19 mouse cellular contexts compared by ENCODE assay signal in genomic region chr4:59175003-59175402, GRCm38 (mm10). TPM values are rescaled to one million over a fixed set of nuclear protein-coding genes. Genes with fewer than 3 reads are reported as not detected.
DNase-seq lines count a peak whose midpoint lies in the region; ATAC-seq and TF ChIP-seq lines count a peak whose summit lies in the region.
"Had no signal": no experiment of that assay in that cellular context is flagged by ENCODE, and none has a peak within 500 bp of the region (broad histone marks: within the 10 kb centered on the region; RNA-seq: fewer than 3 reads in every experiment).

No protein-coding gene starts in this region.

- no peaks in the 10 kb centered on the region for H3K27me3 ChIP-seq in heart, postnatal 0 days (ENCODE audit: control insufficient read depth, insufficient read depth, low read length)
- no peaks in the 10 kb centered on the region for H3K27me3 ChIP-seq in neural tube, embryonic 15.5 days (replicated peaks)
- H3K27me3 ChIP-seq: embryonic facial prominence, embryonic 12.5 days; intestine, embryonic 15.5 days; neural tube, embryonic 12.5 days had no signal

- peak overlapping the region; percentile 60 for H3K27ac ChIP-seq in heart, postnatal 0 days (ENCODE audit: low read depth)
- H3K27ac ChIP-seq in neural tube, embryonic 15.5 days (replicated peaks), result no peak overlapping the region
- H3K27ac ChIP-seq: embryonic facial prominence, embryonic 12.5 days; intestine, embryonic 15.5 days; layer of hippocampus, adult 2 months; neural tube, embryonic 12.5 days had no signal

- H3K9ac ChIP-seq in heart, postnatal 0 days (replicated peaks; ENCODE audit: low read depth, low read length), result no peak overlapping the region
- no peak overlapping the region for H3K9ac ChIP-seq in neural tube, embryonic 15.5 days (replicated peaks)
- H3K9ac ChIP-seq: embryonic facial prominence, embryonic 12.5 days; intestine, embryonic 15.5 days; lung, embryonic 14.5 days; neural tube, embryonic 12.5 days had no signal

- H3K4me2 ChIP-seq in heart, postnatal 0 days (ENCODE audit: low read depth, low read length), result no peak overlapping the region
- no peak overlapping the region for H3K4me2 ChIP-seq in neural tube, embryonic 15.5 days
- H3K4me2 ChIP-seq: embryonic facial prominence, embryonic 12.5 days; intestine, embryonic 15.5 days; lung, embryonic 14.5 days; neural tube, embryonic 12.5 days had no signal

- peaks cover 19% of the 10 kb centered on the region for H3K4me1 ChIP-seq in heart, postnatal 0 days (ENCODE audit: control insufficient read depth, insufficient read depth)
- no peaks in the 10 kb centered on the region for H3K4me1 ChIP-seq in neural tube, embryonic 15.5 days
- H3K4me1 ChIP-seq: embryonic facial prominence, embryonic 12.5 days; intestine, embryonic 15.5 days; neural tube, embryonic 12.5 days had no signal

- no peak for TF ChIP-seq EP300 in heart, postnatal 0 days (IDR thresholded peaks at IDR 0.05; ENCODE audit: low read depth)

- ATAC-seq in heart, postnatal 0 days (ENCODE audit: insufficient read depth, low read depth), result peak; percentile 93
- no peak for ATAC-seq in neural tube, embryonic 15.5 days (ENCODE audit: low FRiP score)
- ATAC-seq: intestine, embryonic 15.5 days had no signal

- no peak for TF ChIP-seq CTCF in heart, postnatal 0 days (IDR thresholded peaks at IDR 0.05; ENCODE audit: low read depth)

- H3K36me3 ChIP-seq in heart, postnatal 0 days (replicated peaks; ENCODE audit: control insufficient read depth, insufficient read depth, low read length), result no peaks in the 10 kb centered on the region
- no peaks in the 10 kb centered on the region for H3K36me3 ChIP-seq in neural tube, embryonic 15.5 days
- H3K36me3 ChIP-seq: embryonic facial prominence, embryonic 12.5 days; G1E; intestine, embryonic 15.5 days; neural tube, embryonic 12.5 days had no signal

- DNase-seq in adrenal gland, adult 8-10 months, result peak; percentile 37
- DNase-seq in adrenal gland, adult 18-20 months (ENCODE audit: low spot score in 2 of 2), result no peak
- peak; percentile 44 for DNase-seq in ovary, postnatal 36 days (ENCODE audit: low spot score)
- DNase-seq in ovary, postnatal 10 days (ENCODE audit: low spot score), result no peak
- DNase-seq in heart, postnatal 0 days (ENCODE audit: low spot score), result peak; percentile 81
- peak; percentile 75 for DNase-seq in testis, postnatal 14 days (ENCODE audit: low spot score)
- DNase-seq in frontal cortex, adult 2 months (ENCODE audit: extremely low spot score in 1 of 2, low spot score in 1 of 2), result no peak
- DNase-seq: cerebellum, adult 11-12 months; lung, embryonic 14.5 days; midbrain, embryonic 14.5 days; right cerebral cortex, postnatal 25 days; thymus, adult 18-20 months had no signal

- no peak overlapping the region for H3K4me3 ChIP-seq in heart, postnatal 0 days (ENCODE audit: low read depth, low read length)
- no peak overlapping the region for H3K4me3 ChIP-seq in neural tube, embryonic 15.5 days (replicated peaks)
- H3K4me3 ChIP-seq: embryonic facial prominence, embryonic 12.5 days; intestine, embryonic 15.5 days; layer of hippocampus, adult 2 months; neural tube, embryonic 12.5 days had no signal

- 11% methylated on average over 4 of the region's 4 CpGs for WGBS in heart, postnatal 0 days
- WGBS in neural tube, embryonic 15.5 days, result 74% methylated on average over 4 of the region's 4 CpGs

- no peaks in the 10 kb centered on the region for H3K9me3 ChIP-seq in heart, postnatal 0 days (replicated peaks; ENCODE audit: control insufficient read depth, low read length)
- no peaks in the 10 kb centered on the region for H3K9me3 ChIP-seq in neural tube, embryonic 15.5 days (replicated peaks)
- H3K9me3 ChIP-seq: embryonic facial prominence, embryonic 12.5 days; G1E; intestine, embryonic 15.5 days; neural tube, embryonic 12.5 days had no signal

RNA-seq across cellular contexts. Expression of gene Ugcg, which starts 14.1 kb away (rescaled TPM):
- total RNA-seq in adrenal gland, adult 8-10 months (2022), result 10 to 100 TPM; 34.6 to 58.9 (median 48.2) TPM
- total RNA-seq in adrenal gland, adult 18-20 months (2021), result 10 to 100 TPM; 31.7 to 32.0 TPM
- 19.2 and 35.3 TPM in 2 replicates for total RNA-seq in heart, postnatal 0 days (2014; rRNA removed; ENCODE audit: low replicate concordance)
- polyA plus RNA-seq in heart, postnatal 0 days (2015; fragmentation: Nextera tagmentation; extraction: Ambion mirVana), result 6.2 TPM in 2 replicates
- polyA plus RNA-seq in frontal cortex, adult 2 months (2012; rRNA removed), result 63.7 TPM in 2 replicates
- polyA plus RNA-seq in neural tube, embryonic 15.5 days (2015; fragmentation: Nextera tagmentation; extraction: Ambion mirVana), result 16.3 and 16.7 TPM in 2 replicates

RNA-seq across cellular contexts. Expression of gene AI481877, which starts 36.2 kb away (rescaled TPM):
- total RNA-seq in adrenal gland, adult 8-10 months (2022), result under 1 TPM in 2 of 4 experiments, not detected in 2; 0.25 to 0.27 TPM
- total RNA-seq in adrenal gland, adult 18-20 months (2021), result not detected
- total RNA-seq in heart, postnatal 0 days (2014; rRNA removed; ENCODE audit: low replicate concordance), result not detected in 2 replicates
- polyA plus RNA-seq in heart, postnatal 0 days (2015; fragmentation: Nextera tagmentation; extraction: Ambion mirVana), result not detected in 2 replicates
- not detected in 2 replicates for polyA plus RNA-seq in frontal cortex, adult 2 months (2012; rRNA removed)
- 0.05 and 0.10 TPM in 2 replicates for polyA plus RNA-seq in neural tube, embryonic 15.5 days (2015; fragmentation: Nextera tagmentation; extraction: Ambion mirVana)
- total RNA-seq: layer of hippocampus, adult 2 months; left cerebral cortex, postnatal 25 days had no signal
- polyA plus RNA-seq: embryonic facial prominence, embryonic 12.5 days; G1E; intestine, embryonic 15.5 days; lung, embryonic 14.5 days; midbrain, embryonic 14.5 days; neural tube, embryonic 12.5 days had no signal

Comparison
In these comparisons a context has a peak if more than half of its experiments do, and no peak if none do; other contexts are left out.
1. DNase-seq: peak in adrenal gland, adult 8-10 months (single experiment), ovary, postnatal 36 days (single experiment), heart, postnatal 0 days (single experiment) and testis, postnatal 14 days (single experiment); none in adrenal gland, adult 18-20 months (0 of 2), ovary, postnatal 10 days (single experiment) and frontal cortex, adult 2 months (0 of 2).